Mouse (Mus musculus): ENCODE results near the gene BC067074.
"Not testable (repeated sequence)": the region's sequence is repeated elsewhere in the genome, so short reads cannot be mapped to it uniquely, and the experiment has no call there.

The BC067074 gene

DNA sequence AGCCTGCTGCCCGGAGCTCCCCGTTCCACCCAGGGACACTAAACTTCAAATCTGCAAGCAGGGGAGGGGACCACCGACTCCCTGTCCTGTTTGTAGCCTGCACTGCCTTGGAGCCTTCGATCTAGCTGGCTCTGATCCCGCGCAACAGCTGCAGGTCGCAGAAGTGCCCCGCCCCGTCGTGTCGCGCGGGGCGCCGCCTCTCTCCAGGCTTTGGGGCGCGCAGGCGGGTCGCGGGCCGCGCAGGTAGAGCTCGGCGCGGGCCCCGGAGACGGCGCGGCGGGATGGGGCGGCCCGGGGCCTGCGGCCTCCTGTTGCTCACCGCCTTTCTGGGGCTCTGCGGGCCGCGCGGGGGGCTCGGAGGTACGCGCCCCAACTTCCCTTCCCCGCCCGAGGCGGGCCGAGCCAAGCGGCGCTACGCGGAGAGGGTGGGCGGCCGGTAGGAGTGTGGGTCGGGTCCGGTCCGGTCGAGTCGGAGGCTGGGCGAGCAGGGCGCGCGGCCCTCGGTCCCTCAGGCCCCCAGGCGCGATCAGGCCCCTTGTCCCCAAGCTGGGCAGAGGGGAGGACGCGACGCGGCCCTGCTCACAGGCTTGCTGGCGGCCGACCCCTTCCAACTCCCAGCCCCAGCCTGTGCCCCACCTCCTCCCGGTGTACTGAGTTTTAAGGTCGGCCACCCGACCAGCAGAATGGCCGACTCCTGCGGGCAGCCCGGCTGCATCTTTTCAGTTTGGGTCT is at the start of gene BC067074:
Gene BC067074, plus strand, starts transcription at position 185 of the 732 bp plus-strand sequence.
- in situ Hi-C loops (cut with MboI) = no loop called here

DNA sequence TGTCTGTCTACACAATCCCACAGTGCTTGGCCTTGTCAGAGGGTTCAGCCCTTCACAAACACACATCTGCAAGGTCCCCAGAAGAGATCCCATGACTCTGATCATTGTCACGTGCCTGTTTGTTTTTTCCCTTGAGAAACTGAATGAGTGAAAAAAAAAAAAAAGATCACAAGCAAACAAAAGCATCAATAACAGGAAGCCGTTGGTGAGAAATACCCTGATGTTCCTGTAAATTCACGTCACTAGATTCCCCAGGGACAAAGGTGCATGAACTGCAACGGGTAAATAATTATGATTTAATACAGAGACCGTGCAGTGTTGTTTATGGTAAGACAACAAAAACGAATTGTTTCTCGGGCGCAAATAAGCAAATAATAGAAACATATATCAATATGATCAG is 47.9 kb upstream of the BC067074 start:
- in situ Hi-C loops (cut with MboI) = no loop called here

DNA sequence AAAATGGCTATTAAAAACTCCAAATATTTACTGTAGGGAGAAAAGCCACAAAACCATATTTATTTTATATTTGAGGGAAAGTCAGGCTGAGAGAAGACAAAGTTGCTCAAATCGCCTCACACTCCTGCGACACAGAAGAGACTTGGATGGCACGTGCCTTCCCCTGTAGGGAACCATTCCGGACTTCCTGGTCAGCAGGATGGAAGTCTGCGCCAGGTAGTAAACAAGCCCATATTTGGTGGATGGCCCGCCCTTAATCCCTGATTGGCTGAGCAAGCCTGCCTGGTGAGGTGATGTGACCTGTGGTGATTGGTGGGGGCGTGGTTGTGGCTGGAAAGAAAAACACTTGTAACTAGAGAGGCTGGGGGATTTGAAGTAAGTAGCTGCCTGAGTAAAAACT is 40.4 kb upstream of the BC067074 start:
- in situ Hi-C loops (cut with MboI) = not testable (repeated sequence)

DNA sequence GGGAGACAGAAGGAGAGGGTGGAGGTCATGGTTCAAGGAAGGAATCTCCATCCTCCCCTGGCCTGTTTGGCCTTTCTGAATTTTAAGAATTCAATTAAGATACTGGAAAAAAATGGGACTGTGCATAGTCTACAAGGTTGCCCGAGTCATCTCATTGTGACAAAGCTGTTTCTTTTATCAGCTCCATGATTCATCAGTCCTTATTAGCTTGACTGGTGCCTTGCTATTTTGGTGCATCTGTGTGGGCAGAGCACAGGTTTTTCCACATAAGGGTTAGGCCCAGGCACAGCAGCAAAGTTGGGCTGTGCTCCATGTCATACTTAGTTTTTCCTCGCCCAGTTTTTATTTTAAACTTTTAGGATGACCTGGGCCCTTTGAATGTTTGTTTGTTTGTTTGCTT is 36.2 kb upstream of the BC067074 start:
- in situ Hi-C loops (cut with MboI) = no loop called here

DNA sequence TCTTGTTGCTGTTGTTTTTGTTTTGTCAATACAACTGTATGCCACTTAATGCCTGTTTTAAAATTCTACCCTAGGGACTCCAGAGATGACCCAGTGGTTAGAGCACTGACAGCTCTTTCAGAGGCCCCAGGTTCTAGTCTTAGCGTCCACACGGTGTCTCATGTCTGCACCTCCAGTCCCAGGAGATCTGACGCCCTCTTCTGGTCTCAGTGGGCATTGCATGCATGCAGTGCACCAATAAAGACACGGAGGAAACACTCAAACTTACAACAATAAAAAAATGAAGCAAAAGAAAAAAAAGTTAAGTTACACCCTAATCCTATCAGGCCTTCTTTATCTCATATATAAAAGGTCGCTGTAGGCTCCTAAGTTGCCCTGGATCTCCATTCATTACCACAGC is 35.8 kb upstream of the BC067074 start:
- in situ Hi-C loops (cut with MboI) = no loop called here

DNA sequence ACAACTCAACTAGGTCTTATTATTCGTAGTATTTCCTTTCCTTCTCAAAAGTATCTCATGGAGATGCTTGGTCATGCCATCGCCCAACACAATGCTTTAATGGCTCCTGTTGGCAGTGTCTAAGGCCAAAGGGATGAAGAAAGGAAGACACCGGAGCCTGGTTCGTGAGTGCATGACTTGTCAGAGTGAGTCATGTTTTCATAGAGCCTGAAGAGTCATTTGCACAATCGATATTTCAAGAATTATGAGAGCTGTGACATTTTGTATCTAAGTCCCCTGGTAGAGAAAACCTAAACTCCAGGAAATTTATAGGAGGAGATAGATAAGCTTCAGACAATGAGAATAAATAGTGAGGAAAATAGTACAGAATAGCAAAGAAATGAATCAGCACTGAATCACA is 33.7 kb upstream of the BC067074 start:
- in situ Hi-C loops (cut with MboI) = no loop called here

DNA sequence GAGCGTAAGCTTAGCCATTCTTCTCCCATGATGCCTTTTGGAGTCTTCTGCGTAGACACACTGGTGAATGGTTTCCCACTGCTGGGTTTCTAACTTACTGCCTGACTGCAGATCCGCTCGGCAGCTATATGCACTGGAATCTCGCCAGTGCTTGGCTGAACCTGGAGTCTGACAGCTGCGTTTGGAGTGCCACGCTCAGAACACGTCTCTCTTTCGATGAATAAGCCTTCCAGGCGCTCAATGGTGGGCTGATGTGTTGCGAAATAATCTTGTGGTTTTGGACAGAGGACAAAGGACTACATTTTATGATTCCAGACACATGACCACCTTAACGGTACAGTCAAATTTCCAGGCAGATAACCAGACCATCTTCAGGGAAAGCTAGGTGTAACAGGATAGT is 30.1 kb upstream of the BC067074 start:
- in situ Hi-C loops (cut with MboI) = no loop called here

DNA sequence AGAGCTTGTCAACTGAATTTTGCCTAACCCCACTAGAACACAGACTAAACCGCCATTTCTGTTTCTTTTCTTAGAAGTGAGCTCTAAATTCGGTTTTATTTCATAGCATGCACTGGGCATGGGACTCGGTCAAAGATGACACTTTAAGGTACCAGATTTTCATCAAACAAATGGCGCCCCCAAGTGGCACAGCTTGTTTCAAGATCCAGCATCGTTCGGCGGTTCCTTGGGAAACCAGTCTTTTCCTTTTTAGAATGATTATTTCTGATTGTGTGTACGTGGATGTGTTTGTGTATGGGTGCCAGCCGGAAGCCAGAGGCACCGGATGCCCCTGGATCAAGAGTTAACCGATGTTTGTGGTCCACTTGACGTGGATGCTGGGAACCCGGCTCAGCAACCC is 27.7 kb upstream of the BC067074 start:
- in situ Hi-C loops (cut with MboI) = no loop called here

DNA sequence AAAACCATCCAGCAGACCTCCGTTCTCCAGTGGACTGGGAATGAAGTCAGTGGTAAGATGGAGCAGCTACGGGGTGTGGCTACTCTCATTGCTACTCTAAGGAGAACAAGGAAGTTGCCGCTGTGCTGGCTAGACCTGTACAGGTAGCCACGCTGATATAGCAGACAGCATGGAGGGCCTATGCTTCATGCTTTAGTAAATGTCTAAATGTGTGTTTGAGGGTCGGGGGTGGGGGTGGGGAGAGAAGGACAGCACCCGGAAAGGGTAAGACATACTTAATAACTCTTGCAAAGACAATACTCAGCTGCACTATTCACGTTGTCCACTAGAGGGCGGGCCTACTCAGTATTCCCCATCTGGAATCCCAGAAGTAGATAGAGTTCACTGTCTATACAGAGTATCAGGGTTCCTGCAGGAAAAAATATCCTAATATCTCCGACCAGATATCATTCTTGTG is 26.4 kb upstream of the BC067074 start:
- in situ Hi-C loops (cut with MboI) = no loop called here

DNA sequence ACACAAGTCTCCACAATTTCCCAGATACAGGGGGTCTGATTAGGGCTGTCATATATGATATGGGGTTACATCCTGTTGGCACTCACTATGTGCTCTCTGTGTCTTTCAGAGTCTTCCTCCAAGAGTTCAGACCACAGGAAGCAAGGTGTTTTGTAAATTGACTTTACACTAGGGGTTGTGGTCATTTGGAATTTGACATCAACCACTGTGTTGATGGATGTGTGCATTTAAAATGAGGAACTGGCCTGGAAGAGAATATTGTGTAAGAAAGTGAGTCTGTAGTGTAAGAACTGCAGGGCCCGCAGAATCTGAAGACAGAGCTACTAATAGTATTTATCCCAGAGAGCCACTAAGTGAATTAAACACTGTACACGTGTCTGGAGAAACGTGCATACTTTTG is 25.8 kb upstream of the BC067074 start:
- in situ Hi-C loops (cut with MboI) = no loop called here

DNA sequence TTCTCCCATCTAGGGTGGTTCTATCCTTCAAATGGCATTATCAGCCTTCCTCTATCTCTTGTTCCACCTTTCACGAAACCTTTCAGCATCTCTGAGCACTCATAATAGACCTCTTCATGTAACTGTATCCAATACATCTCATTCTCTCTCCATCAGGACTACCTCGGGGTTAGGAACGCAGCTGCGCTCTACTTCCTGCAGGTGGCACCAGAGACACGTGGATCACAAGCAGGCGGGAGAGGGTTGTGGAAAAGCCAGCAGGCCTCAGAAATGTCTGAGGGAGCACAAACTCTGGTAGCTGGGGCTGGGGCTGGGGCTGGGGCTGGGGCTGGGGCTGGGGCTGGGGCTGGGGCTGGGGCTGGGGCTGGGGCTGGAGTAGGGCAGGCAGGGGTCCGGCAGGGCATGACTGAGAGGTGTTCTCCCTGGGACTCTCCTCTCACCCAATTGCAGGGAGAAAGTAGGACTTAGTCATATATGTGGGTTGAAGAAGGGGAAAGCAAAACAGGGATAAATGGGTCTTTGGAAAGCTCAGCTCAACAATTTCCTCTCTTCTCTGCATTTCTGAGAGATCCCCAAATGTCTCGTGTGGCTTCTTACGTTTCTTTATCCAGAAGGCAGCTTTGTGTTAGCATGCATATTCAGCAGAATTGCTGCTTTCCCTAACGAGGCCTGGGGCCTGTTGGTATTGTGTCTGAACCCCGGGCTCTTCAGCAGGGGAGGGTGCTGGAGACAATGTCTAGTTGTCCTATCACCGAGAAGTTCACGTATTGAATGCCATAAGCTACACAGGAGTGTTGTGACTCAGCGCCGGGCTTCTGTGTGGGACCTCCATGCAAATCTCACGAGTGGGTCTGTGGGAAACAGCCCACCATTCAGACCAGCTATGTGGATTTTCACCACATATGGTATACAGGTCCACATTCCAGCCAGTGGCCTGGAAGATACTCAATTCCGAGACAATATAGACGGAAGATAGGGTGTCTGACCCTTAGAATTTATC is 22.9 kb upstream of the BC067074 start:
- in situ Hi-C loops (cut with MboI) = no loop called here

DNA sequence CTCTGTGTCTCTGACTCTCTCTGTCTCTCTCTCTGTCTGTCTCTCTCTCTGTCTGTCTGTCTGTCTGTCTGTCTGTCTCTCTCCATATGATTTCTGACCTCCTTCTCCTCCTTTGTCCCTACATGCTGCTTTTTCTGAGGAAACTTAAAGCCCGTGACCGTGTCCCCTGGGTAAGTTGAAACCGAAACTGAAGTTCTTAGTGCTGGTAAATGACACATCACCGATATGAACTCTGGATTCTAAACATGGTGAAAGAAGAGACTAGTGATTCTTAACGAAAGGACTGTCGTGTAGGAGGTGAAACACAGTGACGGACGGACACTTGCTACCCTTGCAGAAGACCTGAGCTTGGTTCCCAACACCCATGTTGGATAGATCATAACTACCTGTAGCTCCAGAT is 21.8 kb upstream of the BC067074 start:
- in situ Hi-C loops (cut with MboI) = no loop called here

DNA sequence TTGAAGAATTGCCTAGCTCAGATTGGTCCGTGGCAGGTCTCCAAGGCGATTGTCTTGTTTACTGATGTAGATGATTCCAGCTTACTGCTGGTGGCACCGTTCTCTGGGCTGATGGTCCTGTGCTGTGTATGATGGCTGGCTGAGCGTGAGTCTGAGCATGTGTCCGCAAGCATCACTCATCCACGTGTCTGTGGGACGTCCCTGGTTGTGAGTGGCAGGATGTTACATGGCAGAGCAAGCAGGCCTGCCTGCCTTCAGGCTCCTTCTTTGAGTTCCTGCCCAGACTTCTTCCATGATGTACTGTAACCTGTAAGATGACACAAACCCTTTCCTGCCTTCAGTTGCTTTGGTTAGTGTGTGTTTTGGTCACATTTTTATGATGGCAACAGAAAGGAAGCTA is 5.8 kb upstream of the BC067074 start:
- in situ Hi-C loops (cut with MboI) = no loop called here

DNA sequence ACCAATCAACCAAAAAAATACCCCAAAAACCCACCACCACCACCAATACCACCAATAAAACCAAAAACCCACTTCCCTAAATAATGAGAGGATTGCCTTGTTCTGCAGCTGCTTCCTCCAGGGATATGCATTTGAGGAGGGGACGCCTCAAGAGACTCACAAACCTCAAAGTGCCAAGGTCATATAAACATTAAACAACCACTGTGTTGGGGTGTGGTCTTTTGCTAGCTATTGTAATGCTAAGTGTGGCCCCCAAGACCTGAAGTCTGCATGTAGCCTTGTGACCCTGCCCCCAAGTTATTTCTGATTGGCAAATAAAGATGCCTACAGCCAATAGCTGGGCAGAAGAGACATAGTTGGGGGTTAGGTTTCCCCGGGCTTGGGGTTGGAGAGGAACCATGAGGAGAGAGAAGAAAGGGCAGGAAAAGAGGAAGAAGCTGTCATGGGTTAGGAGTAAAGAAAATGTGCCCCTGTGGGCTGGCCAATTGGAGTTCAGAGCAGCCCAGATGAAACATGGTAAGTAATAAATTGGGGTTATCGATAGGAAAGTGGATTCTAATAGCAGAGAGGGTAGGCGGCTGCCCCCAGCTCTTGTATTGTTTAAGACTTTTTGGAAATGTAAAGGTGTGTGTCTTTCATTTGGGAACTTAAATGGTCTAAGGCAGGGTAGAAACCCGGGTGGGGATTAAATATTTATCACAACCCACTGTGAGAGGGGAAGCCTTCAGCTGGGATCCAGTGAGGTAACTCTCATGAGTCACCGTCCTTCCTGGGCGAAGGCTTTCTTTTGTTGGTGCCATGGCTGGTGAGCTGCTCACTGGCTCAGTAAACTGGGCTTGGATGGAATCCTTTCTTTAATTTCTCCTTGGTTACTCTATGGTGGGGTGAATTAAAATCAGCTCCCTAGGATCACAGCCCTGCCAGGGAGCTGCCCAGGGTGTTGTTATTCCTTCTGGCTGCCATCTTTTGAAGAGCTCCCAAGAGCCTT is 4.5 kb upstream of the BC067074 start:
- in situ Hi-C loops (cut with MboI) = no loop called here

DNA sequence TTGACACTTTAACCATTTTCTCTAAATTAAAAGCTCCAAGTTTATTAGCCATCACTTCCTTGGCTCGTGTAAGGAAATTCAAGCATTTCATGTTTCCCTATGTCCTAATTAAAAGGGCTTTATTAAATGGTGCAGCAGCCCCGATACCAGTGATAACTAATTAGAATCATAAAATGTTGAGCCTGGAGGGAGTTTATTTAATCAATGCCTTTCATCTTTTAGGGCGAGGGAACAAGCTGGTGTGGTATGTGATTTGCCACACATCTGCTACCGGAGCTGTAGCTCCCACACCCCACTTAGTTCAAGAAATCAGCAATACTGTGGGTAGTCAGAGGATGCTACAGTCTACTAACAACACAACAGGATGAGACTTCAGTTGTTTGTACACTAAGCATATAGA is 3.2 kb upstream of the BC067074 start:
- in situ Hi-C loops (cut with MboI) = no loop called here

DNA sequence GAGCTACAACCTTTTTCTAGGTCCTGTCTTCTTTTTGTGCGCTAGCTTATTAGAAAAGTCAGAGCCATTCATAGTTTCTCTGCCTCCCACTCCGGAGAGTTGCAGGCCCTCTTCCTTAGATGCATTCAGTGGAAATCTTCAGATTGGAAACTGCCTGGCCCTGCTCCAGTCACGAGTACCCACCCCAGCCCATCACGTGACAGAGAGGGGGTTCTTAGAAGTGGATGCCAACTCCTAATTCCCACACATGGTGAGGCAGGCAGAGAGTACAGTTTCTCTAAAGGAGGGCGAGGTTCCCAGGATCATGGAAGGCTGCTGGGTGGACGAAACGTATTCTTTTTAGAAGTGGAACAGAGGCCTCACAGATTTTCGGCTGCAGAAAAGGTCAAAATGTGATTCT is 958 bp upstream of the BC067074 start:
- in situ Hi-C loops (cut with MboI) = no loop called here

DNA sequence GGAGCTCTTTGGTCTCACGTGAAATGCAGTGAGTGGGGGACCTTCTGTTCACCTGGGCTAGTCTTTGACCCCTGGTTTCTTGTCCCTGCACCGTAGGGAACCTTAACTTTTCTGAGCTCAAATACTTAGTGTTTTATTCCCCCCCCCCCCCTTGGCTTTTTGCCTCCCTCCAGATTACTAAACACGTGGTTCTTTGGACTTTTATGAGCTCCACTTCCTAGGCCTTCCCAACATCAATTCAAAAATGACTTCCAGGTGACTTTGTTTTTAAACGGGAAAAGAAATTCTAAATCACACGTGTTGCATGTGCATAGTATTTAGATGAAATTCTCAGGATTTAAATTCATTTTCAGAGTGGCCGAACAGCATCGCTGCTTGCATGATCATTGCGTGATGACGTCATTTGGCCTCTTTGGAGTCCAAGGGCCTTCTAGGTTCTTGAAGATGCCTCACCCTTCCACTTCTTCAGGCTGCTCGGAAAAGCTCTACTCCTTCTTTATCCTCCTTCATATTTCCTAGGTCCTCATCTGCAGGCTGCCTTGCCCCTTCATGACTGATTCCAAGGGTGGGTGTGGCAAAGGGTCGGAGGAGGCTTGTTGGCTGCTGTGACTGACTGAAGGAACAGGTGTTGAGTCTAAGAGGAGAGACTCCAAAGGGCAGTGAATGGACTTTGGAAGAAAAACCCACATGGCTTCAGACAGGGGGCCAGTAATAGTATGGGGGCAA is 911 bp downstream of the BC067074 start:
- in situ Hi-C loops (cut with MboI) = no loop called here

DNA sequence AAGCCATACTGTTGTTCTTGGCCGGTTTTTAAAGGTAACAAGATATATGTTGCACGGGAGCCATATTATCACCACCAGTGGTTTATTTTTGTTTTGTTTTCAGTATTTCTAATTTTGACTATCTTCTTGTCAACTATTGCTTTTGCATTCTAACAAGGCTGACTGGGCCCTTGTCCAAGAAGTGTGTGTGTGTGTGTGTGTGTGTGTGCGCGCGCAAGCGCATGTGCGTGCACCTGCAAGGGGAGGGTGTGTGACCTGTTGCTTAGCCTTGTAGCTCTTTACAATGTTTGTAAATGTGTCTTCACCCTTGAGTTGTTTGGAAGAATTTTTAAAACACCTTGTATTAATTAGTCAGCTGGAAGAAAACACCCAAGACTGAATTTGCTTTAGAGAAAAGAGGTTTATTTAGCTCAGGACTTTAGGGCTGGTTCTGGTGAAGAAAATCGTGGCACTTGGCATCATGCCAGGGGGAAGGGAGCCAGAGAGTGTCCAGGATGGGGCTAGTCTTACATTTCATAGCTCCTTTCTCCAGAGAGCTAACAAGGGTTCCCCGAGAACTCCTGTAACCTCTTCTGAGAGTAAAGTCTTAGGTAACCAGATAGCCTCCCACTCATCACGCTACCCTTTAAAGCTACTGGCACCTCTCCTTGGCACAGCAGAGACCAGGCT is 3.0 kb downstream of the BC067074 start:
- in situ Hi-C loops (cut with MboI) = no loop called here

DNA sequence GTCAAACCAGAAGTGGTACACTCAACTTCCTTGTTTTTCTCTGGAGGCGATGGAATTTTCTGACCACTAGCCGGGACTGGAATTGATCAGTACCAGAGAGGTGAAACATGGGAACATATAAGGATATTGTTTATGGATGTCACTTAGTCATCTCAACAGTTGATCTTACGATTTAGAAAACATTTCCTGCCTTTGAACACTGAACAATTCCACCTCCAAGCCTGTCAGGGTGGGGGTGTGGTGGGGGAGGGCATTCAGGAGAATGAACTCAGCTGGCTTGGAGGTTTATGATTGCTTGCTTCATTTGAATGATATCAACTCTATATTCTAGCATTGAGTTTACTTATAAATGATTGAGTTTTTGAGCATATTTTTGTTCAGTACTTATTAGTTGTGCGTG is 13.6 kb downstream of the BC067074 start:
- in situ Hi-C loops (cut with MboI) = no loop called here

DNA sequence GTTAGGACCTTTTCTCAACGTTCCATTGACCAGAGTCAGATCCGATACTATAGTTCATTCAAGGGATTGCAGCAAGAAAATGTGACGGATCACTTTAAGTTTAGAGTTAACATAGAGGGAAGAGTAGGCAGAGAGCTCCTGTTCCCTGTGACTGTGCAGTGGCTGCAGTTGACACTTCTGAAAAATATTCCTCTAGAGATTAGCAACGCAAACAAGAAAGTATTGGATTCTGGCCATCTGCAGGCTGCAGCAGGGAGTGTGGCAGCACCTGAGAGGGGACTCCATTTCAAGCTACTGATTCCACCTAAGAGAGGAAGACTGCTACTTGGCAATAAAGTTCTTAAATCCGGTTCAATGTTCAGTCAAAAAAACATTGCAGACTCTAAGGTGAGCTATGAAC is 26.6 kb downstream of the BC067074 start:
- in situ Hi-C loops (cut with MboI) = no loop called here

DNA sequence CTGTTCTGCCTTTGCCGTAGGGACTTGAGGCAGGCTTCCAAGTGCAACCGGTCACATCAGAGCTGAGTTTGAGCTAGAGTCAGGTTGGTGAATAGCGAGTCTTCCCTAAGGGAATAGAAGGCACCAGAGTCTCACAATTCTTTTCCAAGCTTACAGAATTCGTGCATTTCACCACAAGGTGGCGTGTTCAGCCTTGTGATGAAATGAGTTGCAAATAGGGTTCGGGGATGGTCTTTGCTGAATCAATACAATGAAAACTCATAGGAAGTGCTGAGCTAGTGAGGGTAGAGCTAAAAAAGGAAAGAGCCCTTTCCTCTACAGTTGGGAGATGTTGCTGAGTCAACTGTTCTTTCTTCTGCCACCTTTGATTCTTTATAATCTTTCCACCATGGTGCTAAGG is 29.0 kb downstream of the BC067074 start:
- in situ Hi-C loops (cut with MboI) = no loop called here

Measured in mature B cell (primary cell).